Mouse (Mus musculus) adrenal gland, adult 18-20 months (tissue): ENCODE results near the gene Gm40193. TPM values are rescaled to one million over a fixed set of nuclear protein-coding genes. Genes with fewer than 3 reads are reported as not detected.

Experiments used
- DNase-seq, 2 experiments: peaks; one replicate each; pipeline ENCODE4 v3.0.0; 2021 to 2022; ENCODE audit warnings: low spot score in 2 of 2
- total RNA-seq, 2 experiments: library from RNA; stranded (reverse); gene quantifications; 1 replicate in 1 of 2; 2 replicates in 1 of 2; pipeline ENCODE4 v1.2.3; 2021

Gm40193 gene
- total RNA-seq, 2 experiments from 2014 or later: not detected

GRCm38 (mm10) chr11:70509753-70510564, 22.8 kb downstream of the Gm40193 start:
- peak in 1 of 2 experiments; percentile 47 for DNase-seq

DNA sequence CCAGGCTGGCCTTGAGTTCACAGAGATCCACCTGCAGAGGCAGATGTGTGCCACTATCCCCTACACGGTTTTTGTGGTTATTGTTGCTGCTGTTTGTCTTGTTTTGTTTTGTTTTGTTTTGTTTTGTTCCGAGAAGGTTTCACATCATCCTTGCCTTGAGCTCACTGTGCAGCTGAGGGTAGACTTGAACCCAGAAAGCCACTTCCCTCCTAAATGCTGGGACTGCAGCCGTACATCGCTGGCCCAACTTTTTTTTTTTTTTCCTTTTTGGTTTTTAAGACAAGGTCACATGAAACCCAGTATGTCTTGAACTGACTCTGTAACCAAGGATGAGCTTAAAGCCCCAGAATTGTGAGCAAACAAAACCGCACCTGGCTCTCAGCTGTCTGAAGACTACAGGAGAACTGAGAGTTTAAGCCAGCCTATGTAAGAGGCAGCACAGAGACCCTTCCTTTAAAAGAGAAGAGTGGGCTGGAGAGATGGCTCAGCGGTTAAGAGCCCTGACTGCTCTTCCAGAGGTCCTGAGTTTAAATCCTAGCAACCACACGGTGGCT, 25.7 kb downstream of the Gm40193 start:
- DNase-seq: no peak

DNA sequence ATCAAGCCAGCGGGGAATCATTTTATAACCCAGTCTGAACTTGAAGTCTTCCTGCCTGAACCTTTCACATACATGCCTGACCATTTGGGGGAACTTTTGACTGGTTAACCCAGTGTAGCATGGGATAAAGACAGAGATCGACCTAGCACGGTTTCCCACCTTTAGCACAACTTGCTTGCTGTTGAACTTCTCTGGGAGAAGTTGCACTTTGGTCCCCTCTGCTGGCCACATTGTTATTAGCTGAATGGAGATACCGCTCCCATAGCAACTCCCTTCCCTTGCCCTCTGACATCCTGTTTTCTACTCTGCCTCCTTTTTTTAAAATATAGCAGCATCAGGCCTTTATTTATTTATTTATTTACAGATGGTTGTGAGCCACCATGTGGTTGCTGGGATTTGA, 26.4 kb downstream of the Gm40193 start:
- peak; percentile 65 to 72 for DNase-seq

GRCm38 (mm10) chr11:70504970-70505369, 27.8 kb downstream of the Gm40193 start, which contains the start of gene Tm4sf5:
Tm4sf5 (plus strand) TSS chr11:70505244.
- DNase-seq: no peak

DNA sequence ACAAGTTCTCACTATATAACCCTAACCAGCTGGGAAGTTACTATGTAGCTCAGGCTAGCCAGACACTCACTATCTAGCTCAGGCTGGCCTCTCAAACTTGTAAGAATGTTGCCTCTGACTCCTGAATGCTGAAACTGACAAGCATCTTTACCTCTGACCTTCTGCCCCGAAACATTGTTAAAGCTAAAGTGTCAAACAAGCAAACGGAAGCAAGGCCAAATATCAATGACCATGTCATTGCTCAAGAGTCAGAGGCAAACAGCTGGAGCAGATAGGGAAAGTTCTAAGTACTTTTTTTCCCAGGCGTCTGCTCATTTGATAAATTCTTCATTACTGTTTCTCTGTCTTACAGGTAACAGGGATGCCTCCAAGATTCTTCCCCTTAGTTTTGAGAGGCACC, 30.7 kb downstream of the Gm40193 start:
- DNase-seq: no peak

DNA sequence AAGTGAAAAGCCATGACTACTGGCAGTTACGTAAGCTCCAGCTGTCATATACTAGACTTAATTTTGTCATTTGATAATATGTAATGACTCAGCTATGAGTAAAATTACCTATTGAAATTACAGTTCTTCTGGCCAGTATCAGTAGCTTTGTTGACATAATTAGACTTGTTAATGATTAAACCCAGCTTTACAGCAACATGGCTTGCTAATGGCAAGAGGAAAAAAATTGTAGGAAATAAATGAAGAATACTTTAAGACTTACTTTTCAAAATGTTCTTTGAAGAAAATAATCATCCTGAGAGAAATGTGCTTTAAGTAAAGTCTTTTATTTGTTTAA, 32.3 kb downstream of the Gm40193 start:
- no peak for DNase-seq

- DNase-seq: peak; percentile 41 to 47
Observed at GRCm38 (mm10) chr11:70499566-70500475, 32.9 kb downstream of the Gm40193 start.

GRCm38 (mm10) chr11:70489684-70490083, 43.1 kb downstream of the Gm40193 start:
- no peak for DNase-seq

- DNase-seq: no peak
Observed at GRCm38 (mm10) chr11:70489138-70489537, 43.6 kb downstream of the Gm40193 start.

GRCm38 (mm10) chr11:70487816-70488215, 44.9 kb downstream of the Gm40193 start:
- DNase-seq: no peak

GRCm38 (mm10) chr11:70485498-70485897, 47.2 kb downstream of the Gm40193 start:
- DNase-seq: no peak

Other genes starting within 250 kb of the Gm40193 start
- not detected for gene Alox12e, start 210.3 kb downstream of the Gm40193 start, total RNA-seq
- gene Alox15, start 180.9 kb downstream of the Gm40193 start, total RNA-seq: 1 to 10 TPM; 2.8 to 7.9 TPM
- gene Pelp1, start 122.9 kb downstream of the Gm40193 start, total RNA-seq: 10 to 100 TPM; 17.3 to 21.3 TPM
- 10 to 100 TPM; 21.4 to 25.4 TPM for gene Arrb2, start 100.3 kb downstream of the Gm40193 start, total RNA-seq
- 10 to 100 TPM; 17.0 to 18.0 TPM for gene Med11, start 81.0 kb downstream of the Gm40193 start, total RNA-seq
- 1 to 10 TPM; 2.8 to 2.9 TPM for gene Zmynd15, start 73.5 kb downstream of the Gm40193 start, total RNA-seq
- gene Cxcl16, start 73.0 kb downstream of the Gm40193 start, total RNA-seq: 10 to 100 TPM; 11.3 to 18.3 TPM
- not detected for gene Tm4sf5, start 27.7 kb downstream of the Gm40193 start, total RNA-seq
- gene Vmo1, start 18.3 kb downstream of the Gm40193 start, total RNA-seq: not detected
- not detected for gene Gltpd2, start 13.7 kb downstream of the Gm40193 start, total RNA-seq
- 100 to 1,000 TPM; 271 to 281 TPM for gene Psmb6, start 7.6 kb downstream of the Gm40193 start, total RNA-seq
- gene Pld2, start 7.1 kb upstream of the Gm40193 start, total RNA-seq: 1 to 10 TPM; 6.8 to 8.2 TPM
- gene Mink1, start 29.9 kb upstream of the Gm40193 start, total RNA-seq: 10 to 100 TPM; 45.8 to 49.6 TPM
- not detected for gene 4930544D05Rik, start 82.9 kb upstream of the Gm40193 start, total RNA-seq
- gene Chrne, start 86.3 kb upstream of the Gm40193 start, total RNA-seq: under 1 TPM in 1 of 2 experiments, not detected in 1; 0.38 TPM
- under 1 TPM in 1 of 2 experiments, not detected in 1; 0.22 TPM for gene Gp1ba, start 106.2 kb upstream of the Gm40193 start, total RNA-seq
- 10 to 100 TPM; 72.6 to 80.7 TPM for gene Rnf167, start 114.3 kb upstream of the Gm40193 start, total RNA-seq
- gene Slc25a11, start 114.5 kb upstream of the Gm40193 start, total RNA-seq: 100 to 1,000 TPM; 131 to 138 TPM
- gene Pfn1, start 121.7 kb upstream of the Gm40193 start, total RNA-seq: 100 to 1,000 TPM; 619 to 923 TPM
- 10 to 100 TPM; 29.0 to 44.2 TPM for gene Eno3, start 124.3 kb upstream of the Gm40193 start, total RNA-seq
- 10 to 100 TPM; 70.4 to 91.3 TPM for gene Spag7, start 136.5 kb upstream of the Gm40193 start, total RNA-seq
- gene Camta2, start 155.2 kb upstream of the Gm40193 start, total RNA-seq: 10 to 100 TPM; 43.7 to 54.7 TPM
- gene Inca1, start 167.2 kb upstream of the Gm40193 start, total RNA-seq: 10 to 100 TPM in 1 of 2 experiments, 1 to 10 TPM in 1; 6.8 to 14.0 TPM
- 100 to 1,000 TPM; 153 to 212 TPM for gene Kif1c, start 167.6 kb upstream of the Gm40193 start, total RNA-seq
- 1 to 10 TPM; 9.2 to 9.5 TPM for gene Zfp3, start 231.3 kb upstream of the Gm40193 start, total RNA-seq